12 mouse cellular contexts compared by ENCODE assay signal in the genomic region with DNA sequence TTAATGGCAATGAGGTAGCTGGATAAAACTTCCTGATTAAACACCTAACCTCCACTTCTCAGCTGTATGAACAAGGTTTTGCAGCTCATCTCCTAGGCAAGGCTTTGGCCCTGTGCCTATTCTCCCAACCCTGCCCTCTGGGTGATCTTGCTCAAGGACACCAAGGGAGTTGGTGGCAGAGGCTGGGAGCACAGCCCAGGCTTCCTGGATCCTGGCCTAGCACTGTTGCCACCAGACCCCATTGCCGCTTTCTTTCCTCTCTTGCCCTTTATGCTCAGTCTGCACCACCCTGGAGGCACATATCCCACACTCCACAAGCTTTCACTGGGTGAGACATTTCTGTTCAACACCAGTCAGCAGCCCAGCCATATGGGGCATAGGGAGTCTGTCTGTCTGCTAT. TPM values are rescaled to one million over a fixed set of nuclear protein-coding genes. Genes with fewer than 3 reads are reported as not detected.
DNase-seq lines count a peak whose midpoint lies in the region; ATAC-seq and TF ChIP-seq lines count a peak whose summit lies in the region.
"Had no signal": no experiment of that assay in that cellular context is flagged by ENCODE, and none has a peak within 500 bp of the region (broad histone marks: within the 10 kb centered on the region; RNA-seq: fewer than 3 reads in every experiment).

No protein-coding gene starts in this region.

- peaks cover 6 to 20% of the 10 kb centered on the region in 2 experiments for H3K4me1 ChIP-seq in heart, embryonic 14.5 days (ENCODE audit: control insufficient read depth in 2 of 2, insufficient read depth in 2 of 2, low read length in 2 of 2)
- peaks cover 15% of the 10 kb centered on the region for H3K4me1 ChIP-seq in heart, embryonic 12.5 days (replicated peaks)
- H3K4me1 ChIP-seq in lung, adult 2 months (ENCODE audit: control insufficient read depth, insufficient read depth, low read length): peaks cover 10% of the 10 kb centered on the region
- H3K4me1 ChIP-seq: embryonic facial prominence, embryonic 15.5 days; hindbrain, embryonic 13.5 days; midbrain, embryonic 10.5 days had no signal

- no peaks in the 10 kb centered on the region for H3K27me3 ChIP-seq in heart, embryonic 14.5 days (ENCODE audit: control insufficient read depth, insufficient read depth, low read length)
- H3K27me3 ChIP-seq in heart, embryonic 12.5 days (replicated peaks): 0 out of 2 replicates have a peak, but pooled peaks cover 10% of the 10 kb centered on the region

- H3K27ac ChIP-seq in heart, embryonic 14.5 days (replicated peaks in 1 of 2; ENCODE audit: control insufficient read depth in 1 of 2, insufficient read depth in 1 of 2, low read depth in 2 of 2, low read length in 2 of 2): peak overlapping the region; percentile 31 to 64
- no peak overlapping the region for H3K27ac ChIP-seq in heart, embryonic 12.5 days (ENCODE audit: poor library complexity, severe bottlenecking)
- H3K27ac ChIP-seq: embryonic facial prominence, embryonic 15.5 days; hindbrain, embryonic 13.5 days; midbrain, embryonic 10.5 days had no signal

- H3K9me3 ChIP-seq in heart, embryonic 14.5 days (ENCODE audit: control insufficient read depth, low read length): no peaks in the 10 kb centered on the region
- no peaks in the 10 kb centered on the region for H3K9me3 ChIP-seq in heart, embryonic 12.5 days (replicated peaks)
- H3K9me3 ChIP-seq: embryonic facial prominence, embryonic 15.5 days; hindbrain, embryonic 13.5 days; midbrain, embryonic 10.5 days had no signal

- no peak for TF ChIP-seq POLR2A in lung, adult 2 months (IDR thresholded peaks at IDR 0.05; ENCODE audit: borderline replicate concordance, extremely low read depth, low read depth, low read length)

- TF ChIP-seq CTCF in lung, adult 2 months (IDR thresholded peaks at IDR 0.05; ENCODE audit: insufficient read depth, low read length): no peak

- 92% methylated on average over 1 of the region's 1 CpGs for WGBS in heart, embryonic 14.5 days
- 79% methylated on average over 1 of the region's 1 CpGs for WGBS in heart, embryonic 12.5 days
- WGBS in lung, adult 2 months: 76% methylated on average over 1 of the region's 1 CpGs

- H3K4me3 ChIP-seq in heart, embryonic 14.5 days (ENCODE audit: control insufficient read depth in 1 of 2, insufficient read depth in 1 of 2, low read depth in 1 of 2, low read length in 2 of 2): no peak overlapping the region
- H3K4me3 ChIP-seq in heart, embryonic 12.5 days: no peak overlapping the region
- H3K4me3 ChIP-seq in lung, adult 2 months (replicated peaks; ENCODE audit: extremely low read depth, low read depth, low read length): no peak overlapping the region
- H3K4me3 ChIP-seq: embryonic facial prominence, embryonic 15.5 days; hindbrain, embryonic 13.5 days; midbrain, embryonic 10.5 days had no signal

- DNase-seq in lung, postnatal 4 days: peak; percentile 6 to 20
- DNase-seq in lung, adult 2 months: no peak
- DNase-seq in cerebellum, adult 11-12 months: peak; percentile 30
- peak; percentile 44 to 55 for DNase-seq in heart, postnatal 14 days
- DNase-seq in thymus, postnatal 0 days (ENCODE audit: low spot score): no peak
- no peak for DNase-seq in urinary bladder, postnatal 14 days (ENCODE audit: low spot score)
- DNase-seq: right cerebral cortex, adult 18-20 months had no signal

- no peak overlapping the region for H3K4me2 ChIP-seq in heart, embryonic 14.5 days (ENCODE audit: low read length)
- H3K4me2 ChIP-seq in heart, embryonic 12.5 days: no peak overlapping the region
- H3K4me2 ChIP-seq: embryonic facial prominence, embryonic 15.5 days; hindbrain, embryonic 13.5 days had no signal

- ATAC-seq in heart, embryonic 14.5 days (ENCODE audit: insufficient number of reproducible peaks, insufficient read depth, low FRiP score, low read depth): no peak
- no peak for ATAC-seq in heart, embryonic 12.5 days (ENCODE audit: insufficient number of reproducible peaks, low FRiP score)

- H3K36me3 ChIP-seq in heart, embryonic 14.5 days (ENCODE audit: control insufficient read depth, insufficient read depth, low read length): no peaks in the 10 kb centered on the region
- no peaks in the 10 kb centered on the region for H3K36me3 ChIP-seq in heart, embryonic 12.5 days
- H3K36me3 ChIP-seq: embryonic facial prominence, embryonic 15.5 days; hindbrain, embryonic 13.5 days; midbrain, embryonic 10.5 days had no signal

- intact Hi-C loops in heart, postnatal 14 days (cut with DNase I): no loop called here

- no peak overlapping the region for H3K9ac ChIP-seq in heart, embryonic 14.5 days (ENCODE audit: low read length)
- no peak overlapping the region for H3K9ac ChIP-seq in heart, embryonic 12.5 days
- H3K9ac ChIP-seq: embryonic facial prominence, embryonic 15.5 days; hindbrain, embryonic 13.5 days had no signal

RNA-seq across cellular contexts. Expression of a gene that starts 35.7 kb away (rescaled TPM):
- polyA plus RNA-seq in heart, embryonic 14.5 days (2014; fragmentation: Nextera tagmentation; extraction: Ambion mirVana): 209 and 227 TPM in 2 replicates
- polyA plus RNA-seq in heart, embryonic 12.5 days (2016; fragmentation: Nextera tagmentation; extraction: Ambion mirVana): 198 and 207 TPM in 2 replicates
- 128 and 308 TPM in 2 replicates for polyA plus RNA-seq in lung, adult 2 months (2012; rRNA removed)
- 100 to 1,000 TPM; 256 to 263 TPM for total RNA-seq in heart, postnatal 14 days (2021)
- 74.0 and 84.3 TPM in 2 replicates for polyA plus RNA-seq in thymus, postnatal 0 days (2015; fragmentation: Nextera tagmentation; extraction: Ambion mirVana)

Comparison
In these comparisons a context has a peak if more than half of its experiments do, and no peak if none do; other contexts are left out.
1. DNase-seq: peak in lung, postnatal 4 days (2 of 2), cerebellum, adult 11-12 months (single experiment) and heart, postnatal 14 days (2 of 2); none in lung, adult 2 months (single experiment), thymus, postnatal 0 days (single experiment) and urinary bladder, postnatal 14 days (single experiment).